Mouse (Mus musculus) olfactory bulb, adult 2 months (tissue): ENCODE data around the gene Nt5dc3. TPM values are rescaled to one million over a fixed set of nuclear protein-coding genes. Genes with fewer than 3 reads are reported as not detected.

ENCODE experiments used
- H3K27ac ChIP-seq: fragments of 200-500 bp; 2 replicates; pipeline ENCODE4 v1.5.1; 2012; ENCODE audit warnings: low read depth, low read length; ENCODE audit not compliant: insufficient read depth
- H3K4me1 ChIP-seq: fragments of 200-500 bp; 2 replicates; pipeline ENCODE4 v1.6.1; 2012; ENCODE audit warnings: low read length; ENCODE audit not compliant: control insufficient read depth, insufficient read depth
- H3K4me3 ChIP-seq: fragments of 200-500 bp; 2 replicates; pipeline ENCODE4 v1.5.1; 2012; ENCODE audit warnings: mild to moderate bottlenecking, low read depth, low read length, moderate library complexity; ENCODE audit not compliant: insufficient read depth
- CTCF ChIP-seq: fragments of 200-500 bp; IDR thresholded peaks from 2 replicates; pipeline ENCODE4 v1.5.1; 2012; ENCODE audit warnings: low read depth, mild to moderate bottlenecking, low read length, moderate library complexity; ENCODE audit not compliant: insufficient read depth
- POLR2A ChIP-seq: fragments of 200-500 bp; IDR thresholded peaks from 2 replicates; pipeline ENCODE4 v1.6.1; 2012; ENCODE audit warnings: mild to moderate bottlenecking, low read depth, low read length, moderate library complexity; ENCODE audit not compliant: insufficient read depth
- WGBS: fragments of 180-500 bp; shearing (Covaris S2); methylation state at CpG from one replicate; pipeline ENCODE4 v1.1.7; 2018; 5-methylcytosine and 5-hydroxymethylcytosine counted together
- polyA plus RNA-seq: library from polyadenylated mRNA; stranded (reverse); fragments of >200 nt; gene quantifications from 2 replicates; pipeline ENCODE4 v1.2.4, GENCODE M21; 2012; ENCODE audit warnings: low replicate concordance; ENCODE audit not compliant: missing spikeins, insufficient read depth, insufficient read length

The Nt5dc3 gene
- polyA plus RNA-seq, 1 experiment, result not detected

GRCm38 (mm10) chr10:86786083-86786482 is 7.3 kb downstream of the Nt5dc3 start:
- Histone ChIP-seq H3K4me1 (peaks cover 11% of the 10 kb centered on the region; the same call in 1 of the 2 replicates), H3K4me3 (no peak overlapping the region), H3K27ac (no peak overlapping the region)
- 95% methylated on average over 5 of the region's 5 CpGs for whole genome bisulfite sequencing
- TF ChIP-seq POLR2A (no peak), CTCF (no peak)

- H3K4me1 ChIP-seq, result peaks cover 11% of the 10 kb centered on the region; the same call in 1 of the 2 replicates
- WGBS, result 38% methylated on average over 5 of the region's 5 CpGs
- no peak for TF ChIP-seq CTCF
- no peak for TF ChIP-seq POLR2A
- H3K27ac ChIP-seq, result no peak overlapping the region
- H3K4me3 ChIP-seq, result no peak overlapping the region
Observed at GRCm38 (mm10) chr10:86788193-86788592, 9.4 kb downstream of the Nt5dc3 start.

- TF ChIP-seq POLR2A (no peak), CTCF (no peak)
- Histone ChIP-seq H3K4me1 (peaks cover 16% of the 10 kb centered on the region; the same call in 1 of the 2 replicates), H3K27ac (no peak overlapping the region), H3K4me3 (no peak overlapping the region)
- WGBS, result 51% methylated on average over 7 of the region's 7 CpGs
Observed at GRCm38 (mm10) chr10:86789146-86789672, 10.4 kb downstream of the Nt5dc3 start.

GRCm38 (mm10) chr10:86791507-86792184 is 12.8 kb downstream of the Nt5dc3 start:
- 94% methylated on average over 7 of the region's 7 CpGs for WGBS
- H3K4me1 ChIP-seq, result peaks cover 21% of the 10 kb centered on the region
- no peak overlapping the region for H3K4me3 ChIP-seq
- no peak overlapping the region for H3K27ac ChIP-seq
- TF ChIP-seq POLR2A (no peak), CTCF (no peak)

- Histone ChIP-seq H3K4me1 (peaks cover 14% of the 10 kb centered on the region), H3K27ac (no peak overlapping the region), H3K4me3 (no peak overlapping the region)
- 96% methylated on average over 2 of the region's 2 CpGs for WGBS
- TF ChIP-seq CTCF (no peak), POLR2A (no peak)
Observed at GRCm38 (mm10) chr10:86793509-86793951, 14.7 kb downstream of the Nt5dc3 start.

- WGBS, result 92% methylated on average over 4 of the region's 4 CpGs
- Histone ChIP-seq H3K4me3 (no peak overlapping the region), H3K4me1 (peaks cover 14% of the 10 kb centered on the region), H3K27ac (no peak overlapping the region)
- TF ChIP-seq CTCF (no peak), POLR2A (no peak)
Observed at GRCm38 (mm10) chr10:86794196-86794595, 15.4 kb downstream of the Nt5dc3 start.

GRCm38 (mm10) chr10:86794794-86795535 is 16.2 kb downstream of the Nt5dc3 start:
- WGBS, result 85% methylated on average over 9 of the region's 9 CpGs
- TF ChIP-seq POLR2A, result no peak
- no peak for TF ChIP-seq CTCF
- Histone ChIP-seq H3K4me1 (peaks cover 10% of the 10 kb centered on the region), H3K27ac (no peak overlapping the region), H3K4me3 (no peak overlapping the region)

- Histone ChIP-seq H3K4me3 (no peak overlapping the region), H3K27ac (no peak overlapping the region), H3K4me1 (peaks cover 10% of the 10 kb centered on the region)
- TF ChIP-seq POLR2A, result no peak
- TF ChIP-seq CTCF, result no peak
- WGBS, result 98% methylated on average over 5 of the region's 5 CpGs
Observed at GRCm38 (mm10) chr10:86796073-86796741, 17.4 kb downstream of the Nt5dc3 start.
